Mouse (Mus musculus) neural tube, embryonic 12.5 days (tissue): ENCODE data around the gene Smok2a. TPM values are rescaled to one million over a fixed set of nuclear protein-coding genes. Genes with fewer than 3 reads are reported as not detected.
A peak's percentile ranks its signal among the peaks of the same experiment; 100 is the strongest.
"Not testable (repeated sequence)": the region's sequence is repeated elsewhere in the genome, so short reads cannot be mapped to it uniquely, and the experiment has no call there.

Experiments
- ATAC-seq: fragments of 200-750 bp; cut with Nextera tagmentation; 2 replicates; pipeline ENCODE4 v1.8.0; 2017; ENCODE audit warnings: low read depth, mild to moderate bottlenecking, moderate TSS enrichment, moderate library complexity; ENCODE audit not compliant: low FRiP score
- H3K27ac ChIP-seq: fragments of 300-500 bp; sonication (generic); 2 replicates; pipeline ENCODE4 v1.5.1; 2016
- H3K27me3 ChIP-seq: fragments of 300-500 bp; sonication (generic); replicated peaks from 2 replicates; pipeline ENCODE4 v1.6.1; 2016; ENCODE audit warnings: mild to moderate bottlenecking
- H3K36me3 ChIP-seq: fragments of 300-500 bp; sonication (generic); 2 replicates; pipeline ENCODE4 v1.6.1; 2016; ENCODE audit warnings: mild to moderate bottlenecking
- H3K4me1 ChIP-seq: fragments of 300-500 bp; sonication (generic); 2 replicates; pipeline ENCODE4 v1.6.1; 2016
- H3K4me2 ChIP-seq: fragments of 300-500 bp; sonication (generic); replicated peaks from 2 replicates; pipeline ENCODE4 v1.6.1; 2016; ENCODE audit warnings: mild to moderate bottlenecking
- H3K4me3 ChIP-seq: fragments of 300-500 bp; sonication (generic); 2 replicates; pipeline ENCODE4 v1.5.1; 2016
- H3K9ac ChIP-seq: fragments of 300-500 bp; sonication (generic); 2 replicates; pipeline ENCODE4 v1.6.1; 2016; ENCODE audit warnings: mild to moderate bottlenecking
- H3K9me3 ChIP-seq: fragments of 300-500 bp; sonication (generic); 2 replicates; pipeline ENCODE4 v1.6.1; 2016; ENCODE audit warnings: mild to moderate bottlenecking
- WGBS: fragments of 180-500 bp; shearing (Covaris S2); methylation state at CpG from one replicate; pipeline ENCODE4 v1.1.7; 2016; 5-methylcytosine and 5-hydroxymethylcytosine counted together
- polyA plus RNA-seq: library from polyadenylated mRNA; unstranded; fragments of >200 nt; fragmentation: Nextera tagmentation; extraction: Ambion mirVana; gene quantifications from 2 replicates; pipeline ENCODE4 v1.2.1, GENCODE M21; 2016

Gene Smok2a
- not detected in 2 replicates for polyA plus RNA-seq

- peaks cover 88% of the 10 kb centered on the region for H3K9me3 ChIP-seq
- WGBS, result 90% methylated on average over 3 of the region's 3 CpGs
- no peaks in the 10 kb centered on the region for H3K4me1 ChIP-seq
- no peak within 1 kb of the TSS for H3K9ac ChIP-seq
- H3K4me3 ChIP-seq, result no peak within 1 kb of the TSS
- ATAC-seq, result no peak
- no peaks in the 10 kb centered on the region for H3K36me3 ChIP-seq
- H3K27me3 ChIP-seq, result no peaks in the 10 kb centered on the region
- H3K27ac ChIP-seq, result no peak within 1 kb of the TSS
- no peak within 1 kb of the TSS for H3K4me2 ChIP-seq
These were observed at the start of gene Smok2a for GRCm38 (mm10) chr17:13220888-13221287. Gene Smok2a, plus strand, starts transcription at chr17:13221188.

- not testable (repeated sequence) for H3K9ac ChIP-seq, H3K27me3 ChIP-seq, H3K4me1 ChIP-seq, H3K9me3 ChIP-seq, H3K4me3 ChIP-seq, ATAC-seq, H3K27ac ChIP-seq, H3K36me3 ChIP-seq, H3K4me2 ChIP-seq
- 88% methylated on average over 6 of the region's 6 CpGs for WGBS
These were observed 47.4 kb upstream of the Smok2a start for GRCm38 (mm10) chr17:13173578-13173977.

- H3K4me2 ChIP-seq, ATAC-seq, H3K36me3 ChIP-seq, H3K9ac ChIP-seq, H3K4me3 ChIP-seq, H3K27ac ChIP-seq, H3K9me3 ChIP-seq, H3K4me1 ChIP-seq, H3K27me3 ChIP-seq: not testable (repeated sequence)
- 48% methylated on average over 2 of the region's 3 CpGs for WGBS
These were observed 47.0 kb upstream of the Smok2a start for GRCm38 (mm10) chr17:13174029-13174428.

- ATAC-seq, H3K4me3 ChIP-seq, H3K27me3 ChIP-seq, H3K4me2 ChIP-seq, H3K4me1 ChIP-seq, H3K36me3 ChIP-seq, H3K9ac ChIP-seq, H3K27ac ChIP-seq: not testable (repeated sequence)
- 73% methylated on average over 1 of the region's 1 CpGs for WGBS
- peaks cover 12% of the 10 kb centered on the region for H3K9me3 ChIP-seq
These were observed 45.4 kb upstream of the Smok2a start for GRCm38 (mm10) chr17:13175609-13176008.

GRCm38 (mm10) chr17:13177796-13178195, 43.2 kb upstream of the Smok2a start:
- not testable (repeated sequence) for H3K36me3 ChIP-seq, H3K4me2 ChIP-seq, H3K4me3 ChIP-seq, H3K4me1 ChIP-seq, H3K27ac ChIP-seq, H3K9ac ChIP-seq, H3K27me3 ChIP-seq
- peak; percentile 42 for ATAC-seq
- peaks cover 27% of the 10 kb centered on the region for H3K9me3 ChIP-seq
- 64% methylated on average over 1 of the region's 1 CpGs for WGBS

GRCm38 (mm10) chr17:13179021-13179420, 42.0 kb upstream of the Smok2a start:
- not testable (repeated sequence) for H3K27me3 ChIP-seq, H3K27ac ChIP-seq, H3K4me2 ChIP-seq, H3K9ac ChIP-seq, H3K4me1 ChIP-seq, ATAC-seq, H3K36me3 ChIP-seq, H3K4me3 ChIP-seq
- WGBS, result 86% methylated on average over 4 of the region's 4 CpGs
- peaks cover 32% of the 10 kb centered on the region for H3K9me3 ChIP-seq

GRCm38 (mm10) chr17:13180491-13180890, 40.5 kb upstream of the Smok2a start:
- peaks cover 40% of the 10 kb centered on the region for H3K9me3 ChIP-seq
- not testable (repeated sequence) for H3K27me3 ChIP-seq, H3K4me3 ChIP-seq, H3K4me1 ChIP-seq, ATAC-seq, H3K4me2 ChIP-seq, H3K9ac ChIP-seq, H3K36me3 ChIP-seq, H3K27ac ChIP-seq
- WGBS, result 90% methylated on average over 5 of the region's 5 CpGs

GRCm38 (mm10) chr17:13182712-13183111, 38.3 kb upstream of the Smok2a start:
- H3K4me1 ChIP-seq, H3K27me3 ChIP-seq, H3K9ac ChIP-seq, ATAC-seq, H3K4me2 ChIP-seq, H3K27ac ChIP-seq, H3K36me3 ChIP-seq, H3K4me3 ChIP-seq: not testable (repeated sequence)
- 74% methylated on average over 3 of the region's 4 CpGs for WGBS
- H3K9me3 ChIP-seq, result peaks cover 58% of the 10 kb centered on the region

GRCm38 (mm10) chr17:13184514-13184913, 36.5 kb upstream of the Smok2a start:
- H3K9ac ChIP-seq, ATAC-seq, H3K4me3 ChIP-seq, H3K36me3 ChIP-seq, H3K4me1 ChIP-seq, H3K27ac ChIP-seq, H3K27me3 ChIP-seq, H3K4me2 ChIP-seq: not testable (repeated sequence)
- H3K9me3 ChIP-seq, result peaks cover 59% of the 10 kb centered on the region
- 96% methylated on average over 4 of the region's 5 CpGs for WGBS

GRCm38 (mm10) chr17:13186541-13186940, 34.4 kb upstream of the Smok2a start:
- WGBS, result 86% methylated on average over 6 of the region's 6 CpGs
- peaks cover 57% of the 10 kb centered on the region for H3K9me3 ChIP-seq
- ATAC-seq, result not testable (repeated sequence)

GRCm38 (mm10) chr17:13187621-13188020, 33.4 kb upstream of the Smok2a start:
- 72% methylated on average over 6 of the region's 6 CpGs for WGBS
- H3K9ac ChIP-seq, ATAC-seq, H3K27ac ChIP-seq, H3K36me3 ChIP-seq, H3K4me1 ChIP-seq, H3K4me2 ChIP-seq, H3K4me3 ChIP-seq, H3K27me3 ChIP-seq: not testable (repeated sequence)
- peaks cover 59% of the 10 kb centered on the region for H3K9me3 ChIP-seq

More at GRCm38 (mm10) chr17:13186541-13186940, 34.4 kb upstream of the Smok2a start:
- not testable (repeated sequence) for H3K4me1 ChIP-seq, H3K4me3 ChIP-seq, H3K27ac ChIP-seq, H3K27me3 ChIP-seq, H3K4me2 ChIP-seq, H3K9ac ChIP-seq, H3K36me3 ChIP-seq

GRCm38 (mm10) chr17:13188846-13189245, 32.1 kb upstream of the Smok2a start:
- not testable (repeated sequence) for ATAC-seq, H3K36me3 ChIP-seq, H3K4me2 ChIP-seq, H3K27ac ChIP-seq, H3K4me1 ChIP-seq, H3K27me3 ChIP-seq, H3K4me3 ChIP-seq, H3K9ac ChIP-seq
- 93% methylated on average over 2 of the region's 2 CpGs for WGBS
- H3K9me3 ChIP-seq, result peaks cover 64% of the 10 kb centered on the region

- H3K4me1 ChIP-seq, ATAC-seq, H3K4me2 ChIP-seq, H3K27ac ChIP-seq, H3K27me3 ChIP-seq, H3K36me3 ChIP-seq, H3K4me3 ChIP-seq, H3K9ac ChIP-seq: not testable (repeated sequence)
- WGBS, result 88% methylated on average over 10 of the region's 10 CpGs
- H3K9me3 ChIP-seq, result peaks cover 67% of the 10 kb centered on the region
These were observed 30.0 kb upstream of the Smok2a start for GRCm38 (mm10) chr17:13190836-13191583.
